Mouse (Mus musculus) testis, adult 10 weeks (tissue): ENCODE measurements around the gene Sh3bgr. TPM values are rescaled to one million over a fixed set of nuclear protein-coding genes. Genes with fewer than 3 reads are reported as not detected.

ENCODE experiments used
- polyA plus RNA-seq: library from polyadenylated mRNA; stranded (reverse); fragments of 350-450 nt; fragmentation: Illumina TruSeq; extraction: RNeasy Lipid Tissue Mini Kit (QIAGEN cat#74804); gene quantifications from one replicate; pipeline ENCODE4 v1.2.3, GENCODE M21; 2014; ENCODE audit warnings: low read depth, low replicate concordance

Sh3bgr gene
- polyA plus RNA-seq = 4.0 TPM

GRCm38 (mm10) chr16:96199913-96200701 is at the start of gene Sh3bgr:
Gene Sh3bgr (plus strand): TSS chr16:96200450.

GRCm38 (mm10) chr16:96191531-96192506 is 8.4 kb upstream of the Sh3bgr start, which contains the start of gene Lca5l:
Gene Lca5l (minus strand): TSS chr16:96192271.

GRCm38 (mm10) chr16:96235366-96235970 is 35.2 kb downstream of the Sh3bgr start, which contains the start of gene B3galt5:
Gene B3galt5 (plus strand): TSS chr16:96235801.

Other genes with a start within 250 kb of the Sh3bgr start
- gene Psmg1, start 209.5 kb upstream of the Sh3bgr start, polyA plus RNA-seq = 30.2 TPM
- 79.7 TPM for gene Brwd1, start 117.9 kb upstream of the Sh3bgr start, polyA plus RNA-seq
- gene Hmgn1, start 72.7 kb upstream of the Sh3bgr start, polyA plus RNA-seq = 73.7 TPM
- gene Wrb, start 55.0 kb upstream of the Sh3bgr start, polyA plus RNA-seq = 12.6 TPM
- 181 TPM for gene Lca5l, start 8.2 kb upstream of the Sh3bgr start, polyA plus RNA-seq
- not detected for gene B3galt5, start 35.4 kb downstream of the Sh3bgr start, polyA plus RNA-seq
- not detected for gene Itgb2l, start 243.2 kb downstream of the Sh3bgr start, polyA plus RNA-seq